Mouse (Mus musculus): ENCODE measurements around the gene Tmem87a. TPM values are rescaled to one million over a fixed set of nuclear protein-coding genes. Genes with fewer than 3 reads are reported as not detected.

Gene Tmem87a
- polyA plus RNA-seq (2016; fragmentation: Nextera tagmentation; extraction: Ambion mirVana), result 6.8 and 8.0 TPM in 2 replicates

DNA sequence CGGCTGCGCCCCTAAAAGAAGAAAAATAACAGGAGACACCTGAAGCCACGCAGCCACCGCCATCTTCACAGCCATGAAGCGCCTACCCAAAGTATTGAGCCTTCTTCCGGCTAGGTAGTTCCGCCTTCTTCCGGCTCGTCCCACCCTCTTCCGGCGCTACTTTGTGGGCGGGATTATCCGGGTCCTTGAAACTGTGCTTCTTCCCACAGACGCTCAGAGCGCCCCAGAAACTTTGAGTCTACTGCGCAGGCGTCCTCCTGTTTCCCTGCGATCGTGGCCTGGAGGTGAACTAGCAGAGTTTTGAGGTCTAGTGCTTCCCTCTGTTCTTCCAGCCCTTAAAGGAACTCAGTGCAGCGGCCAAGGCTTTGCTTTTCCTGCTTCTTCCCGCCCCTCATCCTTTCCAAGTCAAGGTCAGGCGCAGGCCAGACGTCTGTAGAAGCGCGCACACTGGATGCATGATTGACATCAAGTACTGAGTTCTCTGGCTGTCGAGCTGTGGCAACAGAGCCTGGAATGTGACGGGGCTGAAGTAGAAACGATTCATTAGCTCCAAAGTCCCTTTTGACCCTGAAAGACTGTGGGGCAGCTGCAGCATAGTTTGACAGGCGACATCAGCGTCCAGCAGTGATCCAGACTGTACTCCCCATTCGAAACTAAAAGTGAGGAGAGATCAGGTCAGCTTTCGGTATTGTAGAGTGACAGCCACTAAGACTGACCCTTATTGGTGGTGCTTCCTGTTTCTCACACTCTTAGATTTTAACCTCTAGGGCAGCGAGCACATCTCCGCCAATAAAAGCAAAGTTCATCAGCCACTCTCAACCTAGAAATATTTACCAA is at the start of gene Tmem87a:
TSS of gene Tmem87a (minus strand) at position 128 of the 837 bp plus-strand sequence.
- WGBS, result 1% methylated on average over 34 of the region's 34 CpGs
- ATAC-seq (ENCODE audit: low FRiP score, low read depth), result peak; percentile 99
- peaks cover 11% of the 10 kb centered on the region for H3K4me1 ChIP-seq
- no peaks in the 10 kb centered on the region for H3K27me3 ChIP-seq (replicated peaks)
- peak within 1 kb of the TSS; percentile 61 for H3K9ac ChIP-seq
- H3K27ac ChIP-seq, result peak within 1 kb of the TSS; percentile 38
- H3K4me2 ChIP-seq (replicated peaks), result peak within 1 kb of the TSS; percentile 64
- H3K4me3 ChIP-seq, result peak within 1 kb of the TSS; percentile 66
- H3K9me3 ChIP-seq, result 0 out of 2 replicates have a peak, but pooled peaks cover 4% of the 10 kb centered on the region
- H3K36me3 ChIP-seq, result no peaks in the 10 kb centered on the region

DNA sequence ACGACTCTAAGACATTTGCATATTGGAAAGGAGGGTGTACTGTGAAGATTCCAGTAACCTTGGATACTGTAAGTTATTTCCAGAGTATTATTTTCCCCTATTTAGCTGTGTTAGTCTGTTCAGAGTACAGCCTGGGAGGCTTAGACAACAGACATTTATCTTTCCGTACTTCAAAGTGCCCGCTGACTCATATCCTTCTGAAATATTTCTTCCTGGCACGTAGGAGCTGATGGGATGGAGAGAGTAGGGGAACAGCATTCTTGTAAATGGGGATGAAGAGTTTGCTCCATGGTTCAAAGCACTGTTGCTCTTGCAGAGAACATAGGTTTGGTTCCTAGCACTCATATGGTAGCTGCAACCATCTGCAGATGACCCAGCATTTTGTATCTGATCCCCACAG is 48.7 kb upstream of the Tmem87a start:
- Histone ChIP-seq H3K9me3 (no peaks in the 10 kb centered on the region), H3K27ac (no peak overlapping the region), H3K9ac (no peak overlapping the region), H3K4me2 (replicated peaks) (no peak overlapping the region), H3K36me3 (no peaks in the 10 kb centered on the region), H3K27me3 (replicated peaks) (no peaks in the 10 kb centered on the region), H3K4me3 (no peak overlapping the region), H3K4me1 (no peaks in the 10 kb centered on the region)
- WGBS, result 89% methylated on average over 4 of the region's 4 CpGs
- no peak for ATAC-seq (ENCODE audit: low FRiP score, low read depth)

DNA sequence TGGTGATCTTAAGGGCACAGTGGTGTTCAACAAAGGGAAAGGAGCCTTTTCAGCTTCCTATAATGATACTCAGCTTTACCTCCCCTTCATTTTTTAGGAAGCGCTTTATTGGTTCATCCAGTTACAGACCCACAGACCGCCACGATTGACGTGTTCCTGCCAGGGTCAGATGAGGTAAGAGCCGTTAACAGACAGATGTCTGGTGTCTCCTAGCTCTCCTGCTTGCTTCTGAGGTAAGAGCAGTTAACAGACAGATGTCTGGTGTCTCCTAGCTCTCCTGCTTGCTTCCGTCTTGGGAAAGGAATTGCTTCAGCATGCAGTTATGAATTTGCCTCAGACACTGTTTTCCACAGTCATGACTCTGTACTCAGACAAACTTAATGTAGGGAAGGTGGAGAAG is 46.8 kb upstream of the Tmem87a start:
- no peak overlapping the region for H3K9ac ChIP-seq
- no peak overlapping the region for H3K4me2 ChIP-seq (replicated peaks)
- no peak for ATAC-seq (ENCODE audit: low FRiP score, low read depth)
- WGBS, result 64% methylated on average over 6 of the region's 6 CpGs
- H3K9me3 ChIP-seq, result no peaks in the 10 kb centered on the region
- no peak overlapping the region for H3K4me3 ChIP-seq
- no peaks in the 10 kb centered on the region for H3K27me3 ChIP-seq (replicated peaks)
- H3K36me3 ChIP-seq, result no peaks in the 10 kb centered on the region
- no peaks in the 10 kb centered on the region for H3K4me1 ChIP-seq
- H3K27ac ChIP-seq, result no peak overlapping the region

DNA sequence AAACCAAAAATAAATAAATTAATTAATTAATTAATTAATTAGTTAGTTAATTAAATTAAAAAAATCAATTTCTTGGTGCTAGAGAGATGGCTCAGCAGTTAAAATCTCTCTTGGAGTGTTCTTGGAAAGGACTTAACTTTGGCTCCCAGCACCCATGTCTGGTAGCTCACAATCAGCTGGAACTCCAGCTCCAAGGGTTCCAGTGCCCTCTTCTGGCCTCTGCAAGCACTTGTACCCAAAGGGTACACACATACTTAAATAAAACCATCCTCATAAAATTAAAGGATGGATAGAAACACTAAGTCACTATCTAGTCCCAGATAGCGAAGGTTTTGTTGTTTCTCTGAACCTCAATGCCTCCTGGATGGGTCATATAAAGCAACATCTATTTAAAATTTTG is 43.4 kb upstream of the Tmem87a start:
- no peak overlapping the region for H3K27ac ChIP-seq
- H3K4me1 ChIP-seq, result no peaks in the 10 kb centered on the region
- WGBS, result 95% methylated on average over 1 of the region's 1 CpGs
- no peak for ATAC-seq (ENCODE audit: low FRiP score, low read depth)
- no peaks in the 10 kb centered on the region for H3K27me3 ChIP-seq (replicated peaks)
- H3K9ac ChIP-seq, result no peak overlapping the region
- no peak overlapping the region for H3K4me2 ChIP-seq (replicated peaks)
- H3K36me3 ChIP-seq, result no peaks in the 10 kb centered on the region
- H3K4me3 ChIP-seq, result no peak overlapping the region
- no peaks in the 10 kb centered on the region for H3K9me3 ChIP-seq

DNA sequence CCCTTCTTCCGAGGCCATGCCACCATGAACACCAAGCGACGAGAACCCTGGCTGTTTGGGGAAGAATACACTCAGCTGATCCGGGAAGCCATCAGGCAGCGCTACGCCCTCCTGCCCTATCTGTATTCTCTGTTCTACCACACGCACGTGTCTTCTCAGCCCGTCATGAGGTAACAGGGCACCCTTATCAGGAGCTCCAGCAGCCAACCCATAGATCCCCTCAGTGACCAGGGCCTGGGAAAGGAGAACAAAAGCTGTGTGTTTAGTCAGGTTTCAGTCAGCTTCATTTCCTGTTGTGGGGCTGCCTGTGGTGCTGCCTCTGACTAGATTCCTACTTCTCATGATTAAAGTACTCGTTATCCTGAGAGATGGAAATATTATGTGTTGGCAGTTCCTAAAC is 42.5 kb upstream of the Tmem87a start:
- Histone ChIP-seq H3K9ac (no peak overlapping the region), H3K27ac (no peak overlapping the region), H3K4me2 (replicated peaks) (no peak overlapping the region), H3K9me3 (no peaks in the 10 kb centered on the region), H3K4me3 (no peak overlapping the region), H3K4me1 (no peaks in the 10 kb centered on the region), H3K27me3 (replicated peaks) (no peaks in the 10 kb centered on the region), H3K36me3 (no peaks in the 10 kb centered on the region)
- no peak for ATAC-seq (ENCODE audit: low FRiP score, low read depth)
- 83% methylated on average over 10 of the region's 10 CpGs for WGBS

DNA sequence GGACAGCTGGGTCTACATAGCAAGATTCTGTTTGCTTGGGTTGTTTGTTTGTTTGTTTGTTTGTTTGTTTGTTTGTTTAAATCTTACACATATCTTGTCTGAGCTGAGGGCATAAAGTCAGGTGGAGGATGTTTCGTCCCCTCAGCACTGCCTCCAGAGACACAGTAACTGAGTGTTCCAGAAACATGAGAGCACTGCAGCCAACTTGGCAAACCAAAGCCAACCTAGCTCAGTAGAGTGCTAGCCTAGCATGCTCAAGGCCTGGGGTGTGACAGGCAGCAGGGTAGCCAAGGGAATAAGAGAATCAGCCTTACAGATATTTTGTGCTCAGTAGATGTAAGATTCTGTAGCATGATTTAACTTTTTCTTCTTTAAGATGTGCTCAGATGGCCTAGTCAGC is 40.6 kb upstream of the Tmem87a start:
- H3K4me2 ChIP-seq (replicated peaks), result no peak overlapping the region
- no peak overlapping the region for H3K27ac ChIP-seq
- no peaks in the 10 kb centered on the region for H3K27me3 ChIP-seq (replicated peaks)
- no peaks in the 10 kb centered on the region for H3K4me1 ChIP-seq
- 97% methylated on average over 1 of the region's 1 CpGs for WGBS
- H3K36me3 ChIP-seq, result no peaks in the 10 kb centered on the region
- no peak for ATAC-seq (ENCODE audit: low FRiP score, low read depth)
- H3K9ac ChIP-seq, result no peak overlapping the region
- H3K4me3 ChIP-seq, result no peak overlapping the region
- H3K9me3 ChIP-seq, result no peaks in the 10 kb centered on the region

DNA sequence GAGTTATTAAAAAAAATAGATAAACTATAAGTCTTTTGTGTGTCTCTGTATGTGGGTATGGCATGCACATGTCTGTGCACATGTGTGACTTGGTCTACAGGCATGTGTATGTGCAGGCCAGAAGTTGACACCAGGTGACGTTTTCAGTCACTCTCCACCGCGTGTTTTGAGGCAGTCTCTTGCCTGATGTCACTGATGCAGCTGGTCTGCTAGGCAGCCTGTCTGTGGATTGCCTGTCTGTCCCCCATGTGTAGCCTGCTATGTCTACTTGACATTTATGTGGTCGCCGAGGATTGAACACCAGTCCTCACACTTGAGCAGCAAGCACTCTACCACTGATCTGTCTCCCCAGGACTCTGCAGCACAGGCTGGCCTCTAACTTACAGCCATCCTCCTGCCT is 20.5 kb upstream of the Tmem87a start:
- H3K9ac ChIP-seq, result no peak overlapping the region
- H3K36me3 ChIP-seq, result no peaks in the 10 kb centered on the region
- no peaks in the 10 kb centered on the region for H3K27me3 ChIP-seq (replicated peaks)
- H3K4me3 ChIP-seq, result no peak overlapping the region
- no peak overlapping the region for H3K27ac ChIP-seq
- no peaks in the 10 kb centered on the region for H3K9me3 ChIP-seq
- H3K4me2 ChIP-seq (replicated peaks), result no peak overlapping the region
- ATAC-seq (ENCODE audit: low FRiP score, low read depth), result no peak
- H3K4me1 ChIP-seq, result no peaks in the 10 kb centered on the region
- WGBS, result 79% methylated on average over 5 of the region's 5 CpGs

DNA sequence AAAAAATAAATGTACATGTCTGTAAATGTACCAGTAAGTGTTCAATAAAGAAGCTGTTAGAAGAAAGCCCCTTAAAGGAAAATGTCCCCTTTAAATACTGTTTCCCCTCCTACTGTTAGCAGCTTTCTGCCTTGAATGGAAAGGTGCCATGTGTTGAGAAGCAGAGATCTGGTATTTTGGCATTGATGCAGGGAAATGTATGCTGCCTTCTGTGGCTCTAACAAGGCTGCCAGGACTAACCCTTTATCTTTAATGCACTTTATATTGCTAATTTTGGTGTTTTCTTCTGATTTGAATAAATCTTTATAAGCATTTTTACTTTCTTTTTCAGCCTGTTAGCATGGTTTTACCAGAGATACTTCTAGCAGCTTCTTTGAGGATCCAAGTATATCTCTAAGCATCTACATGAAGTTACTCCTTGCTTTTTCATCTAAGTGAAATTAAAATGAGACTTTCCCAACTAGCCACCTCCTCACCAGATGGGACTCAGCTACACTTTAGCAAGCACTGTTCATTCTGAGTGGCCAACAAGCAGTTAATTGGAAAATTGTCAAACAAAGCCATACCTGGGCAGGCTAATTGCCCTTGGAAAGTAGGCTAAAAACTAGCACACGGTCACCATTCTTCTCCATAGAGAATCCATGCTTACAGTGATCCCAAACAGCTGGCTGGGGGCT is 11.0 kb upstream of the Tmem87a start:
- H3K4me1 ChIP-seq, result no peaks in the 10 kb centered on the region
- ATAC-seq (ENCODE audit: low FRiP score, low read depth), result no peak
- no peak overlapping the region for H3K27ac ChIP-seq
- H3K27me3 ChIP-seq (replicated peaks), result no peaks in the 10 kb centered on the region
- H3K4me2 ChIP-seq (replicated peaks), result no peak overlapping the region
- no peak overlapping the region for H3K9ac ChIP-seq
- 73% methylated on average over 1 of the region's 1 CpGs for WGBS
- H3K9me3 ChIP-seq, result no peaks in the 10 kb centered on the region
- H3K4me3 ChIP-seq, result no peak overlapping the region
- no peaks in the 10 kb centered on the region for H3K36me3 ChIP-seq

DNA sequence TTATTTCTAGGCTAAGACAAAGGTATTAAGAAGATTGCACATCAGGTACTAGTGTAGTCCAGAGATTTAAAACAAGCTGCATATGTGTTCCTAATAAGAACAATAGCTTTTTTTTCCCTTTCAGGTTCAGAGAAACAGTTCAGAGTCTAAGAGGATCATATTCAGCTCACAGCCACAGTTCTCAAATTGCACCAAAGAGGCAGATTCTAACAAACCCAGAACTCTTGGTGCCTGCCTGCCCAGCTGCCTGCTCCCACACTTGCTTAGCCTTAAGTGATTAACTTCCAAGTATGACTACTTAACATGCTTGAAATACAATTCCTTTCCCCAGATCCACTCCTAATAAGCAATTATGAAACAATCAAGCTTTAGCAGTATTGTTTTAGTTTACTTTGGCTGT is 10.2 kb upstream of the Tmem87a start:
- H3K36me3 ChIP-seq, result no peaks in the 10 kb centered on the region
- H3K9ac ChIP-seq, result no peak overlapping the region
- H3K4me3 ChIP-seq, result no peak overlapping the region
- H3K27ac ChIP-seq, result no peak overlapping the region
- no peaks in the 10 kb centered on the region for H3K9me3 ChIP-seq
- ATAC-seq (ENCODE audit: low FRiP score, low read depth), result no peak
- no peaks in the 10 kb centered on the region for H3K4me1 ChIP-seq
- H3K4me2 ChIP-seq (replicated peaks), result no peak overlapping the region
- no peaks in the 10 kb centered on the region for H3K27me3 ChIP-seq (replicated peaks)

DNA sequence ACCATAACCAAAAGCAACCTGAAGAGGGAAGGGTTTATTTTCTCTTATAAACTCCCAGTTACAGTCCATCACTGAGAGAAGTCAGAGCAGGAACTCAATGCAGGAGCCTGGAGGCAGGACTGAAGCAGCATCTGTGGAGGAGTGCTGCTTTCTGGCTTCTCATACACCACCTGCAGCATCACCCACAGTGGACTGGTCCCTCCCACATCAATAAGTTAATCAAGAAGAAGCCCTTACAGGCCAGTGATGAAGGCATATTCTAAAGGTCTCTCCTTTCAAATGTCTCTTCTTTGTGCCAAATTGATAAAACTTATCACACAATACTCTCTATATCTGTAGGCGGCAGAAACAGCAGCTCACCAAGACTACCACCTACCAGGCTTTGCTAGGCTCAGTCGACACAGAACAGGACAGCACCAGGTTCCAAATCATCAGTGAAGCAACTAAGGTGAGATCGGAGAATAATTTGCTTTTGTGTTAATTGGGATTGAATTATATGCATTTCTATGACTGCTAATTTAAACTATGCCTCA is 7.2 kb upstream of the Tmem87a start:
- Histone ChIP-seq H3K27ac (no peak overlapping the region), H3K4me1 (no peaks in the 10 kb centered on the region), H3K27me3 (replicated peaks) (no peaks in the 10 kb centered on the region), H3K9me3 (0 out of 2 replicates have a peak, but pooled peaks cover 4% of the 10 kb centered on the region), H3K36me3 (no peaks in the 10 kb centered on the region), H3K9ac (no peak overlapping the region), H3K4me2 (replicated peaks) (no peak overlapping the region), H3K4me3 (no peak overlapping the region)
- no peak for ATAC-seq (ENCODE audit: low FRiP score, low read depth)
- 94% methylated on average over 3 of the region's 3 CpGs for WGBS

DNA sequence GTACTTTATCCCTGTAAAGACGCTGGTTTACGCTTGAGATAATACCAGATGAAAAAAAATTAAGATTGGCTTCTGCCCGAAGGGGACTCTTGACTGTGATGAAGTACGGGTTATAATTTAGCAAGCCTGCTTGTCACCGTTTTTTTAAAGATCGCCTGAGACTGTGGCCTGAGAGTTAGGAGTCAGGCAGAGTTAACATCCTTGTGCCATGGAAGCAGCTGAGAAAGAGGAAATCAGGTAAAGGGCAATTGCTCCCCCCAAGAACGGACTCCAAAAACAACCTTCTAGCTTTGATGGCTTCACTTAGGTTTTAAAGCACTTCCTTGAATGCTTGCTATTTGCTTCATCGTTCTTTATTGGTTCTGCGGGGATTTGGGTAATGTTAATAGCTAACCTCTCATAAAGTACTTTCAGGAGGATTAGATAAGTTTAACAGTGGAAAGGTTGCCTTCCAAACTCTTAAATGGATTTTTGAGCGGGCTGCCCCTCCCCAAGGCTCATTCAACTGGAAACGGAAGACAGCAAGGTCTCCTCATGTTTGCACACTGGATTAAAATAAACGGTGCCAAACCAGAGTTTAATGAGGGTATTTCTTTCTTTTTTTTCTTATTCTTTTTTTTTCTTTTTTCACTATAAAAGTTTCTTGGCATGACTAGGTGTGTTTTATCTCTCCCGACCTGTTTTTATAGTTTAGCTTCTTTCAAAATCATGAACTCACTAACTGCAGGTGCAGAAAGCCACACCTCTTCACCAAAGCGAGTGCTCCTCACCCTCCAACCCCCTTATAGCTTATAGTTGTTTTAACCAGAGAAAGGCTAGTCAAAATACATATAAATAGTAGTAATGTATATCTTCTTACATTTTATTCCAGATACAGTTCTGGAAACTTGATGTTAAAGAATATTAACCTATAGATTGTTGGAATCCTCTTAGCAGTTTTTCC is 1.2 kb upstream of the Tmem87a start:
- Histone ChIP-seq H3K27me3 (replicated peaks) (no peaks in the 10 kb centered on the region), H3K9me3 (0 out of 2 replicates have a peak, but pooled peaks cover 4% of the 10 kb centered on the region), H3K36me3 (no peaks in the 10 kb centered on the region), H3K27ac (peak overlapping the region; percentile 38; the same call in 1 of the 2 replicates), H3K4me1 (peaks cover 11% of the 10 kb centered on the region), H3K4me3 (peak overlapping the region; percentile 66), H3K4me2 (replicated peaks) (peak overlapping the region; percentile 64), H3K9ac (peak overlapping the region; percentile 61)
- WGBS, result 38% methylated on average over 14 of the region's 14 CpGs
- no peak for ATAC-seq (ENCODE audit: low FRiP score, low read depth)

DNA sequence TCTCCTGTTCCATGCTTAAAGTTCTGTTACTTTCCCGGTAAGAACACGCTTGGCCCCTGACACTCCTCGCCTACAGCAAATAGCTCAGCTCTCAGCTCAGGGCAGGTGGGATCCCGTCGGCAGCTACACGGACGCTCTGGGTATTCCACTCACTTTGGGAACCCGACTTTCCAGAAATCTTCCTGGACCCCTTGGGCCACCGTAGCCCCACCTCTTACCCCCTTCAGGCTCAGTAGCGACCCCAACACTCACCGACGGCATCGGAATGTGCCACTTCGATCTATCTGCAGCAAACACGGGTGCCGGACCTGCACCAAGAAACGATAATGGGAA is 294 bp downstream of the Tmem87a start, which contains the start of gene Ganc:
TSS of gene Ganc (plus strand) at position 244 of the 333 bp plus-strand sequence.
- Histone ChIP-seq H3K27ac (peak within 1 kb of the TSS; percentile 38), H3K4me2 (replicated peaks) (peak within 1 kb of the TSS; percentile 64), H3K36me3 (no peaks in the 10 kb centered on the region), H3K4me3 (peak within 1 kb of the TSS; percentile 66), H3K27me3 (replicated peaks) (no peaks in the 10 kb centered on the region), H3K9me3 (0 out of 2 replicates have a peak, but pooled peaks cover 4% of the 10 kb centered on the region), H3K9ac (peak within 1 kb of the TSS; percentile 61), H3K4me1 (peaks cover 11% of the 10 kb centered on the region)
- WGBS, result 1% methylated on average over 17 of the region's 17 CpGs
- peak; percentile 85 for ATAC-seq (ENCODE audit: low FRiP score, low read depth)

Data from neural tube, embryonic 12.5 days (tissue).